Mouse (Mus musculus) E14TG2a.4 (cell line): Measurements from ENCODE around the gene Ttc16.

Source experiments
- CTCF ChIP-seq: conservative IDR thresholded peaks from 2 replicates; pipeline ENCODE4 v1.5.1; 2014; ENCODE audit warnings: low read length
- NANOG ChIP-seq: IDR thresholded peaks from 2 replicates; pipeline ENCODE4 v1.6.1; 2014; ENCODE audit warnings: borderline replicate concordance, low read length, mixed read lengths
- POU5F1 ChIP-seq: IDR thresholded peaks from 2 replicates; pipeline ENCODE4 v1.6.1; 2014; ENCODE audit warnings: low read length, borderline replicate concordance

DNA sequence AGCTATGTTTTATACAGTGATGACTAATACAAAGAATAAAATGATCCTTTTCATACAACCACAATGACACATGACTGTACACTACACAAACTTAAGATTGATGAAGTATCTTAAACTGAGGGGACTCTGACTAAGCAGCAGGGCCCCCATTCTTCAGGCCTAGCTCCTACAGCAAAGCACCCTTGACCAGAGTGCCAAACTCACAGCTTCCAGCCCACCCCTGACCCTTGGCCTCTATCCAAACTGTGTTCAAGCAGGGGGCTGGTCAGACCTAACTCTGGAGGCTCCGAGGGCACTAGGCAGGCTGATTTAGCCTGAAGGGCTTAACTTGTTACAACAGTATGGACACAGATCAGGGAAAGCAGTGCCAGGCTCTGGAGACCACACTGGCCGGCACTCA lies 13.1 kb upstream of the Ttc16 start:
- no peak for TF ChIP-seq CTCF
- no peak for TF ChIP-seq POU5F1
- no peak for TF ChIP-seq NANOG
